Mouse (Mus musculus) C2C12 (cell line): ENCODE results near the gene Wfdc5.

ENCODE experiments used
- CTCF ChIP-seq: IDR thresholded peaks from one replicate; pipeline ENCODE4 v1.5.1; 2011; ENCODE audit not compliant: control insufficient read depth, insufficient read depth, insufficient read length
- MYOD1 ChIP-seq: IDR thresholded peaks from one replicate; pipeline ENCODE4 v1.6.1; 2011; ENCODE audit warnings: low read depth; ENCODE audit not compliant: control insufficient read depth, insufficient read length
- USF1 ChIP-seq: IDR thresholded peaks from one replicate; pipeline ENCODE4 v1.6.1; 2011; ENCODE audit warnings: low read depth, mild to moderate bottlenecking, control low read depth, moderate library complexity

GRCm38 (mm10) chr2:164206676-164207075, 24.1 kb upstream of the Wfdc5 start:
- no peak for TF ChIP-seq CTCF
- no peak for TF ChIP-seq USF1
- no peak for TF ChIP-seq MYOD1
